7 mouse cellular contexts compared by ENCODE assay signal in genomic region chr1:90203783-90204690, GRCm38 (mm10). TPM values are rescaled to one million over a fixed set of nuclear protein-coding genes. Genes with fewer than 3 reads are reported as not detected.
DNase-seq lines count a peak whose midpoint lies in the region; ATAC-seq and TF ChIP-seq lines count a peak whose summit lies in the region.

Gene Ackr3 (plus strand): TSS chr1:90203980.

- H3K9me3 ChIP-seq in limb, embryonic 11.5 days (ENCODE audit: control insufficient read depth, low read length), result no peaks in the 10 kb centered on the region
- no peaks in the 10 kb centered on the region for H3K9me3 ChIP-seq in midbrain, embryonic 13.5 days

- H3K4me2 ChIP-seq in limb, embryonic 11.5 days (ENCODE audit: low read depth, severe bottlenecking), result peak within 1 kb of the TSS; percentile 65
- H3K4me2 ChIP-seq in midbrain, embryonic 13.5 days (replicated peaks), result peak within 1 kb of the TSS; percentile 65

- no peak within 1 kb of the TSS; the same call in 1 of the 2 replicates for H3K27ac ChIP-seq in bone marrow, adult 2 months (ENCODE audit: control insufficient read depth, insufficient read depth, low read depth, low read length, poor library complexity)
- peak within 1 kb of the TSS; percentile 32 for H3K27ac ChIP-seq in embryonic fibroblast, embryonic 13.5 days (ENCODE audit: insufficient read depth, low read length)
- peak within 1 kb of the TSS; percentile 53 for H3K27ac ChIP-seq in limb, embryonic 11.5 days (replicated peaks; ENCODE audit: low read depth, low read length)
- peak within 1 kb of the TSS; percentile 76 for H3K27ac ChIP-seq in midbrain, embryonic 13.5 days

- TF ChIP-seq POLR2A in bone marrow, adult 2 months (IDR thresholded peaks at IDR 0.05; ENCODE audit: borderline replicate concordance, control insufficient read depth, low read depth, low read length), result no peak
- TF ChIP-seq POLR2A in embryonic fibroblast, embryonic 13.5 days (IDR thresholded peaks at IDR 0.05; ENCODE audit: low read depth, low read length), result peak; percentile 97

- H3K9ac ChIP-seq in limb, embryonic 11.5 days (ENCODE audit: low read length), result peak within 1 kb of the TSS; percentile 79
- peak within 1 kb of the TSS; percentile 76 for H3K9ac ChIP-seq in midbrain, embryonic 13.5 days (replicated peaks)

- H3K4me1 ChIP-seq in bone marrow, adult 2 months (ENCODE audit: control insufficient read depth, insufficient read depth, low read length), result no peaks in the 10 kb centered on the region
- H3K4me1 ChIP-seq in embryonic fibroblast, embryonic 13.5 days (ENCODE audit: control insufficient read depth, insufficient read depth, low read length), result peaks cover 7% of the 10 kb centered on the region
- H3K4me1 ChIP-seq in limb, embryonic 11.5 days (ENCODE audit: control insufficient read depth, insufficient read depth, low read length), result peaks cover 17% of the 10 kb centered on the region
- peaks cover 67% of the 10 kb centered on the region for H3K4me1 ChIP-seq in midbrain, embryonic 13.5 days (replicated peaks)

- H3K27me3 ChIP-seq in limb, embryonic 11.5 days (ENCODE audit: control insufficient read depth, insufficient read depth, low read length), result peaks cover 2% of the 10 kb centered on the region; the same call in 1 of the 2 replicates
- H3K27me3 ChIP-seq in midbrain, embryonic 13.5 days, result peaks cover 28% of the 10 kb centered on the region

- TF ChIP-seq CTCF in bone marrow, adult 2 months (IDR thresholded peaks at IDR 0.05; ENCODE audit: control insufficient read depth, insufficient read depth, low read length), result peak; percentile 27; the same call in 1 of the 2 replicates
- TF ChIP-seq CTCF in embryonic fibroblast, embryonic 13.5 days (IDR thresholded peaks at IDR 0.05; ENCODE audit: borderline replicate concordance, insufficient read depth, low read length), result peak; percentile 54; the same call in 1 of the 2 replicates

- ATAC-seq in limb, embryonic 11.5 days (ENCODE audit: insufficient number of reproducible peaks, low FRiP score, low TSS enrichment, low read depth), result peak; percentile 76
- peak; percentile 83 for ATAC-seq in midbrain, embryonic 13.5 days

- no peak within 1 kb of the TSS for H3K4me3 ChIP-seq in bone marrow, adult 2 months (replicated peaks; ENCODE audit: control insufficient read depth, low read depth, low read length)
- peak within 1 kb of the TSS; percentile 59 for H3K4me3 ChIP-seq in embryonic fibroblast, embryonic 13.5 days (ENCODE audit: insufficient read depth, low read length)
- peak within 1 kb of the TSS; percentile 52 for H3K4me3 ChIP-seq in limb, embryonic 11.5 days (ENCODE audit: low read depth, low read length)
- H3K4me3 ChIP-seq in midbrain, embryonic 13.5 days (replicated peaks), result peak within 1 kb of the TSS; percentile 58

- DNase-seq in heart, adult 8-10 months (ENCODE audit: low spot score), result peak; percentile 94
- DNase-seq in kidney, adult 8-10 months, result peak; percentile 82 to 88
- DNase-seq in limb, embryonic 11.5 days (ENCODE audit: low spot score), result peak; percentile 91
- DNase-seq in spleen, postnatal 14 days (ENCODE audit: low spot score in 2 of 2), result peak; percentile 35 to 45

- 2% methylated on average over 19 of the region's 19 CpGs for WGBS in bone marrow, adult 2 months
- 3% methylated on average over 19 of the region's 19 CpGs for WGBS in limb, embryonic 11.5 days
- WGBS in midbrain, embryonic 13.5 days, result 1% methylated on average over 19 of the region's 19 CpGs

- H3K36me3 ChIP-seq in limb, embryonic 11.5 days (ENCODE audit: control insufficient read depth, insufficient read depth, low read length), result no peaks in the 10 kb centered on the region
- no peaks in the 10 kb centered on the region for H3K36me3 ChIP-seq in midbrain, embryonic 13.5 days

RNA-seq across cellular contexts. Expression of gene Ackr3, which starts in this region (rescaled TPM):
- 3.3 TPM in 1 of 2 replicates, not detected in the other for polyA plus RNA-seq in bone marrow, adult 2 months (2011; ENCODE audit: insufficient read depth, insufficient read length, low replicate concordance, missing spikeins)
- 21.9 and 28.2 TPM in 2 replicates for polyA plus RNA-seq in embryonic fibroblast, embryonic 13.5 days (2011; ENCODE audit: insufficient read length, low read depth, missing spikeins)
- 10 to 100 TPM; 46.3 to 71.9 (median 54.9) TPM for total RNA-seq in heart, adult 8-10 months (2022)
- 22.5 and 26.0 TPM in 2 replicates for polyA plus RNA-seq in limb, embryonic 11.5 days (2014; fragmentation: Nextera tagmentation; extraction: Ambion mirVana)
- polyA plus RNA-seq in midbrain, embryonic 13.5 days (2015; fragmentation: Nextera tagmentation; extraction: Ambion mirVana), result 16.1 and 17.1 TPM in 2 replicates

Comparison
In these comparisons a context has a peak if more than half of its experiments do, and no peak if none do; other contexts are left out.
1. DNase-seq: peak in every context shown above with its lines; median percentile 94 in heart, adult 8-10 months; 91 in limb, embryonic 11.5 days; 85 in kidney, adult 8-10 months; 40 in spleen, postnatal 14 days.